Mouse (Mus musculus) ES-Bruce4 (cell line): Measurements from ENCODE around the gene Fgr. TPM values are rescaled to one million over a fixed set of nuclear protein-coding genes. Genes with fewer than 3 reads are reported as not detected.
A peak's percentile ranks its signal among the peaks of the same experiment; 100 is the strongest.

Experiments used
- H3K27ac ChIP-seq: 2 replicates; pipeline ENCODE4 v1.5.1; 2012; ENCODE audit warnings: low read length, inconsistent platforms; ENCODE audit not compliant: insufficient read depth
- H3K27me3 ChIP-seq: 2 replicates; pipeline ENCODE4 v1.6.1; 2012; ENCODE audit warnings: mild to moderate bottlenecking, low read length, inconsistent platforms; ENCODE audit not compliant: control insufficient read depth, poor library complexity, insufficient read depth, severe bottlenecking
- H3K36me3 ChIP-seq: 2 replicates; pipeline ENCODE4 v1.6.1; 2012; ENCODE audit warnings: inconsistent platforms, mild to moderate bottlenecking, low read length, moderate library complexity; ENCODE audit not compliant: control insufficient read depth, poor library complexity, insufficient read depth, severe bottlenecking
- H3K4me1 ChIP-seq: one replicate; pipeline ENCODE4 v1.8.1; 2011; ENCODE audit warnings: low read length; ENCODE audit not compliant: control insufficient read depth, insufficient read depth
- H3K4me3 ChIP-seq: 2 replicates; pipeline ENCODE4 v1.5.1; 2011; ENCODE audit warnings: low read depth, mild to moderate bottlenecking, low read length
- H3K9ac ChIP-seq: 2 replicates; pipeline ENCODE4 v1.6.1; 2012; ENCODE audit warnings: low read depth, mild to moderate bottlenecking, inconsistent platforms; ENCODE audit not compliant: poor library complexity, severe bottlenecking
- H3K9me3 ChIP-seq: replicated peaks from 2 replicates; pipeline ENCODE4 v1.6.1; 2012; ENCODE audit warnings: mild to moderate bottlenecking, low read length, inconsistent platforms; ENCODE audit not compliant: control insufficient read depth, poor library complexity, insufficient read depth, severe bottlenecking
- CTCF ChIP-seq: IDR thresholded peaks from one replicate; pipeline ENCODE4 v1.8.1; 2011; ENCODE audit warnings: low read depth, low read length
- EP300 ChIP-seq: IDR thresholded peaks from 2 replicates; pipeline ENCODE4 v1.6.1; 2011; ENCODE audit warnings: low read depth, low read length; ENCODE audit not compliant: insufficient read depth
- POLR2A ChIP-seq: IDR thresholded peaks from one replicate; pipeline ENCODE4 v1.8.1; 2011; ENCODE audit warnings: low read length; ENCODE audit not compliant: insufficient read depth
- polyA plus RNA-seq: library from polyadenylated mRNA; stranded (reverse); fragments of >200 nt; gene quantifications from 2 replicates; pipeline ENCODE4 v1.2.4, GENCODE M21; 2011; ENCODE audit warnings: low read depth; ENCODE audit not compliant: missing spikeins, insufficient read depth, insufficient read length

Gene Fgr
- polyA plus RNA-seq, 1 experiment = 0.70 TPM

DNA sequence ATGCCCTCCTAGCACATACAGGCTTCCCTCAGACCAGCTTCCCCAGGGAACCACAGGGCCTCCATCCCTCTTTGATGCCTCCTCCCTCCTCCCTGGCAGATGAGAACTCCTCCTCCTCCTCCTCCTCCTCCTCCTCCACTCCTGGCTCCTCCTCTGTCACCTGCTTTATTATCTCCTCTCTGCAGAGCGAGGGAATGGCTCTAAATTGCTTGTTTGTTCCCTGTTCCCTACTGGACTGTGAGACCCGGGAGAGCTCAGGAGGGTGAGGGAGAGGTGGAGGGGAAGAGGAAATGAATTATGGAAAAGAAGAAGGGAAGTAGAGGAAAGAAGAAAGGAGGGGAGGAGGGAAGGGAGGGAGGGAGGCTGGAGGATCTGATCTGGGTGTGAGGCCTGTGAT is 18.5 kb upstream of the Fgr start:
- no peak for TF ChIP-seq POLR2A
- no peak for TF ChIP-seq CTCF
- no peak for TF ChIP-seq EP300
- Histone ChIP-seq H3K9me3 (no peaks in the 10 kb centered on the region), H3K4me1 (peaks cover 15% of the 10 kb centered on the region)

DNA sequence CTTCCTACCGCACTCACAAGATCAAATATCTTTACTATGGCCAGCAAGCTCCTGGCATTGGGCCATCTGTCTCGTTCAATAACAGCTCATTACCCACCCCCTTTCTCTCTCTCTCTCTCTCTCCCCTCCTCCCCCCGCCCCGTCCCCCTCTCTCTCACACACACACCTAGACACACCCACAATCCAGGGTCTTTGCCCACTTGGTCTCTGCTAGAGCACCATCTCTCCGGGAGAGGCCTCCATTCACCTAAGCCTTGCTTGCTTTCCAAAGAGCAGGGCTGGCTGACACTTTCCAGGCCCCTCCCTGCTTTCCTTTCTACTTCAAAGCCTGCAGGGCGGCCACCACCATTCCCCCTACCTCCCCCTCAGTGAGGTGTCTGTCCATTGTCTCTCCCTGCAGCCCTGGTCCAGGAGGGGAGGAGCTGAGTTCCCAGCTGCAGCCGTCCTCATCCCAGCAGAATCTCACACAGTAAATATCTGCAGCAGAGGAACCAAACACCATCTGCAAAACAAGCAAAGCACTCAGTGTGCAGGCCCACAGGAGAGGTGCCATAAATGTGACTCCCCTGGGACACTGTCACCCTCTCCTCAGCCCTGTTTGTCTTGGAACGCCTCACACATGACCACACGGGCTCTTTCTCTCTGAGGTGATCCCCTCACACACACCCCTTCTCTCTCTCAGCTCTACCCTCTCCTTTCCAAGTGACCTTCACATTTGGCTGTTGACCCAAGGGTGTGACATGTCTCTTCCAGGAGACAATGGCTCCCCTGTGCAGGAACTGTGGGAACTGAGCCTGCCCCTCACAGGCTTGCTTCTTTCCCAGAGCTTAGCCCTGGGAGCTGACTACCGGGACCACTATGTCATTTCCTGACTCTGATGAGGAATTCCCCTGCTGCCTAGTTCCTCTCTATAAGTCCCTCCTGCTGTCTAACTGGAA is 14.9 kb upstream of the Fgr start:
- H3K36me3 ChIP-seq = no peaks in the 10 kb centered on the region
- no peaks in the 10 kb centered on the region for H3K27me3 ChIP-seq
- no peak overlapping the region for H3K9ac ChIP-seq
- H3K4me1 ChIP-seq = peaks cover 20% of the 10 kb centered on the region
- peak overlapping the region; percentile 71 for H3K27ac ChIP-seq
- TF ChIP-seq POLR2A (no peak), EP300 (peak; percentile 87), CTCF (no peak)
- no peaks in the 10 kb centered on the region for H3K9me3 ChIP-seq
- H3K4me3 ChIP-seq = no peak overlapping the region

More for the DNA sequence above, 18.5 kb upstream of the Fgr start:
- H3K36me3 ChIP-seq = no peaks in the 10 kb centered on the region
- H3K9ac ChIP-seq = no peak overlapping the region
- no peak overlapping the region for H3K4me3 ChIP-seq
- H3K27ac ChIP-seq = no peak overlapping the region
- H3K27me3 ChIP-seq = no peaks in the 10 kb centered on the region

DNA sequence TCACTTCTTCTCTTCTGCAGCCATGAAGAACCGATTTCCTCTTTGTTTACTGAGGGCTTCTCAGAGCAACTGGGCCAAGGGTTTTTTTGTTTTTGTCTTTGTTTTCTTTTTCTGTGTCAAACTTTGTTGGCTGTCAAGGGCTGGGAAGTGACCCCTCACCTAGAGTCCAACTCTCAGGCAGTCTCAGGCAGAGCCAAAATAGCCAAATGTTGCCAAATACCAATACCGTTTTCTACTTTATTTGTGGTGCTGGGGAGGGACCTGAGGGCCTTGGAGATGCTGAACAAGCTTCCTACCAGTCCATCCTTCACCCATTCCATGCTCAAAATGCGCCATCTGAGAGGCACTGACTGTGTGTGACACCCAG is 14.2 kb upstream of the Fgr start:
- Histone ChIP-seq H3K4me3 (no peak overlapping the region), H3K4me1 (peaks cover 21% of the 10 kb centered on the region), H3K9ac (no peak overlapping the region), H3K27me3 (no peaks in the 10 kb centered on the region), H3K27ac (peak overlapping the region; percentile 69), H3K9me3 (no peaks in the 10 kb centered on the region), H3K36me3 (no peaks in the 10 kb centered on the region)
- TF ChIP-seq POLR2A = no peak
- no peak for TF ChIP-seq EP300
- TF ChIP-seq CTCF = no peak

DNA sequence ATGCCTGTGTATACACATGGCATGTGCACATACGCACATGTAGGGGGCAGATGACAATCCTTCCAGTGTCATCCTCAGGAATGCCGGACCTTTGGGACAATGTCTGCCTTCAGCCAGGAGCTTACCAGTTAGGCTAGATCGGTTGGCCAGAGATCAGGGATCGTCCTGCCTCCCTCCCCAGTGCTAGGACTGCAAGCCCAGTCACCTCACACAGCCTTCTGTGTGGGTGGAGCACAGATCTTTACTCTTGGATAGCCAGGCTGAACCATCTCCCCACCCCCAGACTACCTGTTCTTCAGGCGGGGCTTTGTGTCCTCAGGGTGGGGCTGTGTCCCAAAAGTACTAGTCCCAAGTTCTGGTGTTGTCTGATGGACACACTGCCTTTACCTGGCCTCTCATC is 13.6 kb upstream of the Fgr start:
- peaks cover 21% of the 10 kb centered on the region for H3K4me1 ChIP-seq
- peak overlapping the region; percentile 69 for H3K27ac ChIP-seq
- no peaks in the 10 kb centered on the region for H3K27me3 ChIP-seq
- no peaks in the 10 kb centered on the region for H3K36me3 ChIP-seq
- no peak overlapping the region for H3K4me3 ChIP-seq
- H3K9ac ChIP-seq = no peak overlapping the region
- no peaks in the 10 kb centered on the region for H3K9me3 ChIP-seq
- no peak for TF ChIP-seq CTCF
- 0 out of 2 replicates have a peak, but pooled peaks have one; percentile 47 for TF ChIP-seq EP300

- H3K27me3 ChIP-seq = no peaks in the 10 kb centered on the region
- no peaks in the 10 kb centered on the region for H3K36me3 ChIP-seq
- peak overlapping the region; percentile 5; the same call in 1 of the 2 replicates for H3K9ac ChIP-seq
These were observed 12.8 kb upstream of the Fgr start for GRCm38 (mm10) chr4:132960864-132961639.

DNA sequence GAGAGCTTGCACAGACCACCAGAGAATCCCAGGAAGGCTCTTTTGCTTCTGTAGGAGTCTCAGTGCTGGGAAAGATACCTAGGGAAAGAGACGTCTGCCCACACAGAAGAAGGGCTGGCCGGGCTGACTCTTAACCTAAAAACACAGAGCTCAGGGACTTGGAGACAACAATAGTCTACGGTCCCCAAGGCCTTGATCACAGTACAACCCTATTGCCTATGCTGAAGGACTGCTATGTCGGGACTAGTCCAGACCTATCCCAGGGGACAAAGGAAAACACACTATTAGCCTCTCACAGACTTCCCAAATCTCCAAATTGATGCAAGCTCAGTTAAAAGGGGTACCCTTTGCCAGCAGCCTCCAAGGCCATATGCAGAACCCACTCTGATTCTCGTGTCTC is 12.0 kb upstream of the Fgr start:
- Histone ChIP-seq H3K4me1 (peaks cover 15% of the 10 kb centered on the region), H3K9me3 (no peaks in the 10 kb centered on the region), H3K4me3 (no peak overlapping the region), H3K27ac (peak overlapping the region; percentile 42), H3K27me3 (no peaks in the 10 kb centered on the region), H3K36me3 (no peaks in the 10 kb centered on the region), H3K9ac (no peak overlapping the region)
- TF ChIP-seq CTCF (no peak), EP300 (no peak), POLR2A (no peak)

More at GRCm38 (mm10) chr4:132960864-132961639, 12.8 kb upstream of the Fgr start:
- Histone ChIP-seq H3K4me3 (peak overlapping the region; percentile 21; the same call in 1 of the 2 replicates), H3K9me3 (no peaks in the 10 kb centered on the region), H3K4me1 (peaks cover 15% of the 10 kb centered on the region), H3K27ac (peak overlapping the region; percentile 42)
- no peak for TF ChIP-seq CTCF
- TF ChIP-seq POLR2A = no peak
- TF ChIP-seq EP300 = no peak
